Mouse (Mus musculus): ENCODE results near the gene Gm5901. TPM values are rescaled to one million over a fixed set of nuclear protein-coding genes. Genes with fewer than 3 reads are reported as not detected.

Gm5901 gene
- polyA plus RNA-seq, 1 experiment, result not detected

GRCm38 (mm10) chr7:105420903-105421302 is 46.1 kb downstream of the Gm5901 start:
- no peak overlapping the region for H3K4me3 ChIP-seq
- no peaks in the 10 kb centered on the region for H3K79me2 ChIP-seq (ENCODE audit: control insufficient read depth, insufficient read depth)
- H3K36me3 ChIP-seq (ENCODE audit: control insufficient read depth, insufficient read depth), result no peaks in the 10 kb centered on the region
- no peak overlapping the region for H3ac ChIP-seq (ENCODE audit: control insufficient read depth, insufficient read length)
- no peak overlapping the region for H3K4me2 ChIP-seq (ENCODE audit: low read depth)
- TF ChIP-seq POLR2A (IDR thresholded peaks at IDR 0.05; ENCODE audit: insufficient read length, low read depth) (no peak), E2F4 (IDR thresholded peaks at IDR 0.05; ENCODE audit: insufficient read depth) (no peak), SRF (IDR thresholded peaks at IDR 0.05; ENCODE audit: control insufficient read depth, insufficient read length, low read depth) (no peak), TCF3 (IDR thresholded peaks at IDR 0.05; ENCODE audit: insufficient read length, low read depth) (no peak), MAX (IDR thresholded peaks at IDR 0.05; ENCODE audit: low read depth) (no peak), TCF12 (IDR thresholded peaks at IDR 0.05; ENCODE audit: insufficient read depth, poor library complexity, severe bottlenecking) (no peak), USF1 (IDR thresholded peaks at IDR 0.05; ENCODE audit: low read depth) (no peak), POLR2AphosphoS2 (IDR thresholded peaks at IDR 0.05; ENCODE audit: insufficient read length, low read depth) (no peak), MYOG (IDR thresholded peaks at IDR 0.05; ENCODE audit: control insufficient read depth in 1 of 3, insufficient read depth in 1 of 3, insufficient read length in 2 of 3, low read depth in 2 of 3) (no peak), MYOD1 (IDR thresholded peaks at IDR 0.05; ENCODE audit: control insufficient read depth in 1 of 3, insufficient read length in 2 of 3, low read depth in 2 of 3) (no peak), CEBPB (IDR thresholded peaks at IDR 0.05; ENCODE audit: insufficient read depth, poor library complexity, severe bottlenecking) (no peak), REST (IDR thresholded peaks at IDR 0.05; ENCODE audit: insufficient read depth, insufficient read length) (no peak)
- peaks cover 21% of the 10 kb centered on the region for H3K27me3 ChIP-seq (ENCODE audit: control insufficient read depth, insufficient read depth, insufficient read length)

DNA sequence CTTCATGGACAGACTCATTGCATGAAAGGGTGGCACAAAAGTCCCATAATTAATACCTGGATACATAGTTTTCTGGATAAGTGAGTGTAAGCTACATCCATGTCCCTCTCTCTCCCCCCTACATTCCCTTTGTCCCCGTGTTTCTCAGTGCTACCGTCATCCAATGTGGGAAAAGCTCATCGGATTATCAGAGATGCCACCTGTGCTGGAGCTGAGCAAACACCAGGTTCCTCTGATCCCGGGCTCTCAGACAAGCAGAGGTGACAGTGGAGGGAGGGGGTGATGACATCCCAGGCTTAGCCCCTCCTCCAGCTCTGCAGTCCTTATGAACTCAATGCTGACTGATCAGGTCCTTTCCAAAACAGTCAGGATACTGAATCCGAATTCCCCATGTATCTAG is 49.5 kb downstream of the Gm5901 start:
- Histone ChIP-seq H3K79me2 (ENCODE audit: control insufficient read depth, insufficient read depth) (no peaks in the 10 kb centered on the region), H3K27me3 (ENCODE audit: control insufficient read depth, insufficient read depth, insufficient read length) (peaks cover 30% of the 10 kb centered on the region)

GRCm38 (mm10) chr7:105425424-105426043 is 50.7 kb downstream of the Gm5901 start, which contains the start of gene Cckbr:
Gene Cckbr, plus strand, starts transcription at chr7:105425731.
- Histone ChIP-seq H3K4me2 (ENCODE audit: low read depth) (no peak within 1 kb of the TSS), H3ac (ENCODE audit: control insufficient read depth, insufficient read length) (no peak within 1 kb of the TSS), H3K79me2 (ENCODE audit: control insufficient read depth, insufficient read depth) (no peaks in the 10 kb centered on the region), H3K36me3 (ENCODE audit: control insufficient read depth, insufficient read depth) (no peaks in the 10 kb centered on the region), H3K4me3 (no peak within 1 kb of the TSS), H3K27me3 (ENCODE audit: control insufficient read depth, insufficient read depth, insufficient read length) (peaks cover 30% of the 10 kb centered on the region)
- TF ChIP-seq MYOD1 (IDR thresholded peaks at IDR 0.05; ENCODE audit: control insufficient read depth in 1 of 3, insufficient read length in 2 of 3, low read depth in 2 of 3), result no peak
- TF ChIP-seq USF1 (IDR thresholded peaks at IDR 0.05; ENCODE audit: low read depth), result no peak
- no peak for TF ChIP-seq TCF3 (IDR thresholded peaks at IDR 0.05; ENCODE audit: insufficient read length, low read depth)

More for the DNA sequence above, 49.5 kb downstream of the Gm5901 start:
- TF ChIP-seq POLR2AphosphoS2 (IDR thresholded peaks at IDR 0.05; ENCODE audit: insufficient read length, low read depth) (no peak), E2F4 (IDR thresholded peaks at IDR 0.05; ENCODE audit: insufficient read depth) (no peak), MAX (IDR thresholded peaks at IDR 0.05; ENCODE audit: low read depth) (no peak), USF1 (IDR thresholded peaks at IDR 0.05; ENCODE audit: low read depth) (no peak), CEBPB (IDR thresholded peaks at IDR 0.05; ENCODE audit: insufficient read depth, poor library complexity, severe bottlenecking) (no peak), MYOD1 (IDR thresholded peaks at IDR 0.05; ENCODE audit: control insufficient read depth in 1 of 3, insufficient read length in 2 of 3, low read depth in 2 of 3) (no peak), SRF (IDR thresholded peaks at IDR 0.05; ENCODE audit: control insufficient read depth, insufficient read length, low read depth) (no peak), REST (IDR thresholded peaks at IDR 0.05; ENCODE audit: insufficient read depth, insufficient read length) (no peak), TCF12 (IDR thresholded peaks at IDR 0.05; ENCODE audit: insufficient read depth, poor library complexity, severe bottlenecking) (no peak), TCF3 (IDR thresholded peaks at IDR 0.05; ENCODE audit: insufficient read length, low read depth) (no peak), MYOG (IDR thresholded peaks at IDR 0.05; ENCODE audit: control insufficient read depth in 1 of 3, insufficient read depth in 1 of 3, insufficient read length in 2 of 3, low read depth in 2 of 3) (no peak), POLR2A (IDR thresholded peaks at IDR 0.05; ENCODE audit: insufficient read length, low read depth) (no peak)
- Histone ChIP-seq H3K4me3 (no peak overlapping the region), H3ac (ENCODE audit: control insufficient read depth, insufficient read length) (no peak overlapping the region), H3K4me2 (ENCODE audit: low read depth) (no peak overlapping the region), H3K36me3 (ENCODE audit: control insufficient read depth, insufficient read depth) (no peaks in the 10 kb centered on the region)

- H3ac ChIP-seq (ENCODE audit: control insufficient read depth, insufficient read length), result no peak overlapping the region
- no peaks in the 10 kb centered on the region for H3K36me3 ChIP-seq (ENCODE audit: control insufficient read depth, insufficient read depth)
- no peak overlapping the region for H3K4me2 ChIP-seq (ENCODE audit: low read depth)
- no peak for TF ChIP-seq POLR2A (IDR thresholded peaks at IDR 0.05; ENCODE audit: insufficient read length, low read depth)
- no peak for TF ChIP-seq POLR2AphosphoS2 (IDR thresholded peaks at IDR 0.05; ENCODE audit: insufficient read length, low read depth)
- TF ChIP-seq TCF12 (IDR thresholded peaks at IDR 0.05; ENCODE audit: insufficient read depth, poor library complexity, severe bottlenecking), result no peak
- TF ChIP-seq MYOD1 (IDR thresholded peaks at IDR 0.05; ENCODE audit: control insufficient read depth in 1 of 3, insufficient read length in 2 of 3, low read depth in 2 of 3), result no peak
- no peak for TF ChIP-seq USF1 (IDR thresholded peaks at IDR 0.05; ENCODE audit: low read depth)
- TF ChIP-seq REST (IDR thresholded peaks at IDR 0.05; ENCODE audit: insufficient read depth, insufficient read length), result no peak
- TF ChIP-seq CEBPB (IDR thresholded peaks at IDR 0.05; ENCODE audit: insufficient read depth, poor library complexity, severe bottlenecking), result no peak
- TF ChIP-seq E2F4 (IDR thresholded peaks at IDR 0.05; ENCODE audit: insufficient read depth), result no peak
- no peak for TF ChIP-seq TCF3 (IDR thresholded peaks at IDR 0.05; ENCODE audit: insufficient read length, low read depth)
- TF ChIP-seq MYOG (IDR thresholded peaks at IDR 0.05; ENCODE audit: control insufficient read depth in 1 of 3, insufficient read depth in 1 of 3, insufficient read length in 2 of 3, low read depth in 2 of 3), result no peak
- TF ChIP-seq MAX (IDR thresholded peaks at IDR 0.05; ENCODE audit: low read depth), result no peak
- no peak for TF ChIP-seq SRF (IDR thresholded peaks at IDR 0.05; ENCODE audit: control insufficient read depth, insufficient read length, low read depth)
- H3K4me3 ChIP-seq, result no peak overlapping the region
- no peaks in the 10 kb centered on the region for H3K79me2 ChIP-seq (ENCODE audit: control insufficient read depth, insufficient read depth)
- H3K27me3 ChIP-seq (ENCODE audit: control insufficient read depth, insufficient read depth, insufficient read length), result peaks cover 30% of the 10 kb centered on the region
Measured at GRCm38 (mm10) chr7:105426051-105426450, 51.2 kb downstream of the Gm5901 start.

Other genes with a start within 250 kb of the Gm5901 start
- gene Olfr683, start 228.0 kb upstream of the Gm5901 start, polyA plus RNA-seq (2012; fragmentation: generic; extraction: Trizol), result not detected
- gene Olfr684, start 211.4 kb upstream of the Gm5901 start, polyA plus RNA-seq (2012; fragmentation: generic; extraction: Trizol), result not detected
- not detected for gene Olfr685, start 189.0 kb upstream of the Gm5901 start, polyA plus RNA-seq (2012; fragmentation: generic; extraction: Trizol)
- gene Olfr686, start 167.6 kb upstream of the Gm5901 start, polyA plus RNA-seq (2012; fragmentation: generic; extraction: Trizol), result not detected
- gene Olfr688, start 86.9 kb upstream of the Gm5901 start, polyA plus RNA-seq (2012; fragmentation: generic; extraction: Trizol), result not detected
- gene Olfr689, start 63.9 kb upstream of the Gm5901 start, polyA plus RNA-seq (2012; fragmentation: generic; extraction: Trizol), result not detected
- not detected for gene Olfr690, start 40.9 kb upstream of the Gm5901 start, polyA plus RNA-seq (2012; fragmentation: generic; extraction: Trizol)
- not detected for gene Olfr691, start 32.8 kb upstream of the Gm5901 start, polyA plus RNA-seq (2012; fragmentation: generic; extraction: Trizol)
- not detected for gene Olfr692, start 6.8 kb upstream of the Gm5901 start, polyA plus RNA-seq (2012; fragmentation: generic; extraction: Trizol)
- gene Fam160a2, start 25.0 kb downstream of the Gm5901 start, polyA plus RNA-seq (2012; fragmentation: generic; extraction: Trizol), result 16.4 TPM
- 0.05 TPM for gene Cnga4, start 29.5 kb downstream of the Gm5901 start, polyA plus RNA-seq (2012; fragmentation: generic; extraction: Trizol)
- not detected for gene Cckbr, start 50.7 kb downstream of the Gm5901 start, polyA plus RNA-seq (2012; fragmentation: generic; extraction: Trizol)
- 88.4 TPM for gene Cavin3, start 107.3 kb downstream of the Gm5901 start, polyA plus RNA-seq (2012; fragmentation: generic; extraction: Trizol)
- gene Smpd1, start 179.3 kb downstream of the Gm5901 start, polyA plus RNA-seq (2012; fragmentation: generic; extraction: Trizol), result 45.5 TPM
- gene Apbb1, start 206.6 kb downstream of the Gm5901 start, polyA plus RNA-seq (2012; fragmentation: generic; extraction: Trizol), result 34.3 TPM
- gene Hpx, start 225.1 kb downstream of the Gm5901 start, polyA plus RNA-seq (2012; fragmentation: generic; extraction: Trizol), result 0.18 TPM